Mouse (Mus musculus) CH12.LX (cell line): ENCODE data around the gene Hip1. TPM values are rescaled to one million over a fixed set of nuclear protein-coding genes. Genes with fewer than 3 reads are reported as not detected.

Experiments used
- DNase-seq: peaks from one replicate; pipeline ENCODE4 v3.0.0-alpha.2; 2013; ENCODE audit errors: extremely low read depth
- H3K27ac ChIP-seq: 2 replicates; pipeline ENCODE4 v1.5.1; 2012; ENCODE audit warnings: low read depth, mild to moderate bottlenecking, control low read depth, moderate library complexity; ENCODE audit not compliant: insufficient read depth
- H3K27me3 ChIP-seq: replicated peaks from 2 replicates; pipeline ENCODE3; 2012; ENCODE audit warnings: inconsistent platforms
- H3K36me3 ChIP-seq, 2 experiments: replicated peaks in 1 of 2; 2 replicates each; pipeline versions ENCODE3 to v1.6.1; 2012; ENCODE audit warnings: inconsistent platforms in 1 of 2, low read length in 1 of 2, mild to moderate bottlenecking in 1 of 2, mixed read lengths in 1 of 2, moderate library complexity in 1 of 2; ENCODE audit not compliant: control insufficient read depth in 1 of 2, insufficient read depth in 1 of 2
- H3K4me1 ChIP-seq, 2 experiments: 2 replicates each; pipeline ENCODE4 v1.6.1; 2012; ENCODE audit warnings: inconsistent platforms in 1 of 2, moderate library complexity in 1 of 2; ENCODE audit not compliant: insufficient read depth in 2 of 2, control insufficient read depth in 1 of 2
- H3K4me2 ChIP-seq: 2 replicates; pipeline ENCODE4 v1.6.1; 2012; ENCODE audit warnings: low read depth, mild to moderate bottlenecking, control low read depth; ENCODE audit not compliant: poor library complexity, insufficient read depth, severe bottlenecking
- H3K4me3 ChIP-seq, 3 experiments: fragments of 150-350 bp in 1 of 3; sonication (generic) in 1 of 3; replicated peaks in 1 of 3; 2 replicates each; pipeline versions ENCODE3 to v1.5.1; 2011 to 2012; ENCODE audit warnings: low read depth in 2 of 3, low read length in 2 of 3, mild to moderate bottlenecking in 2 of 3, moderate library complexity in 2 of 3, control low read depth in 1 of 3, improper control_type of control experiment in 1 of 3, inconsistent platforms in 1 of 3, mixed read lengths in 1 of 3; ENCODE audit not compliant: poor library complexity in 1 of 3
- H3K79me2 ChIP-seq: replicated peaks from 2 replicates; pipeline ENCODE4 v1.6.1; 2012; ENCODE audit warnings: mild to moderate bottlenecking, moderate library complexity; ENCODE audit not compliant: control insufficient read depth, poor library complexity, insufficient read depth, severe bottlenecking; ENCODE audit errors: extremely low read depth
- H3K9ac ChIP-seq: 2 replicates; pipeline ENCODE4 v1.6.1; 2012; ENCODE audit warnings: low read depth, mild to moderate bottlenecking, control low read depth, moderate library complexity; ENCODE audit not compliant: insufficient read depth
- H3K9me3 ChIP-seq: replicated peaks from 2 replicates; pipeline ENCODE3; 2012; ENCODE audit warnings: low read length, inconsistent platforms, mixed read lengths
- CTCF ChIP-seq, 2 experiments: IDR thresholded peaks in 1 of 2; conservative IDR thresholded peaks in 1 of 2; 2 replicates each; pipeline ENCODE4 v1.5.1; 2011 to 2012; ENCODE audit warnings: low read depth in 2 of 2, low read length in 2 of 2, improper control_type of control experiment in 1 of 2, inconsistent platforms in 1 of 2, mild to moderate bottlenecking in 1 of 2, moderate library complexity in 1 of 2
- E2F4 ChIP-seq: IDR thresholded peaks from 2 replicates; pipeline ENCODE4 v1.6.1; 2011; ENCODE audit warnings: low read depth, low read length, improper control_type of control experiment; ENCODE audit not compliant: insufficient replicate concordance
- EP300 ChIP-seq: IDR thresholded peaks from 2 replicates; pipeline ENCODE4 v1.6.1; 2011; ENCODE audit warnings: low read length, improper control_type of control experiment
- ETS1 ChIP-seq: conservative IDR thresholded peaks from 2 replicates; pipeline ENCODE4 v1.6.1; 2012; ENCODE audit warnings: low read depth, mild to moderate bottlenecking, inconsistent platforms, low read length, improper control_type of control experiment, moderate library complexity
- GABPA ChIP-seq: IDR thresholded peaks from 2 replicates; pipeline ENCODE4 v1.6.1; 2012; ENCODE audit warnings: low read depth, low read length, improper control_type of control experiment, inconsistent platforms; ENCODE audit not compliant: insufficient replicate concordance
- HCFC1 ChIP-seq: IDR thresholded peaks from 2 replicates; pipeline ENCODE4 v1.6.1; 2012; ENCODE audit warnings: low read depth, mild to moderate bottlenecking, inconsistent platforms, low read length, improper control_type of control experiment
- IRF4 ChIP-seq: IDR thresholded peaks from 2 replicates; pipeline ENCODE4 v1.6.1; 2014; ENCODE audit warnings: low read depth, mild to moderate bottlenecking, inconsistent platforms, low read length, improper control_type of control experiment
- JUN ChIP-seq: IDR thresholded peaks from 2 replicates; pipeline ENCODE4 v1.6.1; 2011; ENCODE audit warnings: low read depth, mild to moderate bottlenecking, low read length, improper control_type of control experiment, moderate library complexity; ENCODE audit not compliant: insufficient read depth
- KAT2A ChIP-seq: IDR thresholded peaks from 2 replicates; pipeline ENCODE4 v1.6.1; 2012; ENCODE audit warnings: low read length, improper control_type of control experiment, inconsistent platforms; ENCODE audit not compliant: insufficient replicate concordance
- MAX ChIP-seq: IDR thresholded peaks from 2 replicates; pipeline ENCODE4 v1.6.1; 2011; ENCODE audit warnings: low read length, improper control_type of control experiment
- MAZ ChIP-seq: IDR thresholded peaks from 2 replicates; pipeline ENCODE4 v1.6.1; 2012; ENCODE audit warnings: low read depth, mild to moderate bottlenecking, inconsistent platforms, low read length, improper control_type of control experiment, moderate library complexity
- MXI1 ChIP-seq: IDR thresholded peaks from 2 replicates; pipeline ENCODE4 v1.6.1; 2011; ENCODE audit warnings: mild to moderate bottlenecking, low read depth, low read length, improper control_type of control experiment
- POLR2A ChIP-seq: IDR thresholded peaks from 2 replicates; pipeline ENCODE4 v1.6.1; 2011; ENCODE audit warnings: low read depth, mild to moderate bottlenecking, improper control_type of control experiment, low read length
- POLR2AphosphoS2 ChIP-seq: IDR thresholded peaks from 2 replicates; pipeline ENCODE4 v1.6.1; 2011; ENCODE audit warnings: low read depth, low read length, improper control_type of control experiment
- TCF12 ChIP-seq: IDR thresholded peaks from 2 replicates; pipeline ENCODE4 v1.6.1; 2014; ENCODE audit warnings: low read depth, mild to moderate bottlenecking, inconsistent platforms, low read length, improper control_type of control experiment
- ZMIZ1 ChIP-seq: IDR thresholded peaks from 2 replicates; pipeline ENCODE4 v1.6.1; 2012; ENCODE audit warnings: low read depth, mild to moderate bottlenecking, inconsistent platforms, low read length, improper control_type of control experiment
- ZNF384 ChIP-seq: IDR thresholded peaks from 2 replicates; pipeline ENCODE4 v1.6.1; 2012; ENCODE audit warnings: low read depth, low read length, improper control_type of control experiment, inconsistent platforms
- dilution Hi-C: fragments of 300-500 bp; cut with MboI; formaldehyde crosslinking; loops from 2 replicates; pipeline ENCODE4 v1.14.3; 2020; ENCODE audit warnings: low sequenced_read_pairs; ENCODE audit not compliant: extremely low pct_unique_long_range_greater_than_20kb, extremely low pct_ligation_motif_present
- in situ Hi-C: fragments of 300-500 bp; cut with MboI; formaldehyde crosslinking; loops from 3 replicates; pipeline ENCODE4 v1.14.3; 2019; ENCODE audit warnings: low sequenced_read_pairs, low pct_ligation_motif_present, low pct_unique_long_range_greater_than_20kb, mixed read lengths
- polyA plus RNA-seq: library from polyadenylated mRNA; unstranded; fragments of >175 nt; gene quantifications from 2 replicates; pipeline ENCODE4 v1.2.1, GENCODE M21; 2012; ENCODE audit warnings: low read depth; ENCODE audit not compliant: insufficient read length
- total RNA-seq, 2 experiments: library from RNA; depleted of rRNA; stranded (reverse); fragments of 300-350 nt in 1 of 2; fragments of >200 nt in 1 of 2; gene quantifications; 2 replicates each; pipeline ENCODE4 v1.2.3; 2012 to 2014

Hip1 gene
- total and polyA plus RNA-seq, 3 experiments = 2.2 to 6.4 (median 3.4) TPM

DNA sequence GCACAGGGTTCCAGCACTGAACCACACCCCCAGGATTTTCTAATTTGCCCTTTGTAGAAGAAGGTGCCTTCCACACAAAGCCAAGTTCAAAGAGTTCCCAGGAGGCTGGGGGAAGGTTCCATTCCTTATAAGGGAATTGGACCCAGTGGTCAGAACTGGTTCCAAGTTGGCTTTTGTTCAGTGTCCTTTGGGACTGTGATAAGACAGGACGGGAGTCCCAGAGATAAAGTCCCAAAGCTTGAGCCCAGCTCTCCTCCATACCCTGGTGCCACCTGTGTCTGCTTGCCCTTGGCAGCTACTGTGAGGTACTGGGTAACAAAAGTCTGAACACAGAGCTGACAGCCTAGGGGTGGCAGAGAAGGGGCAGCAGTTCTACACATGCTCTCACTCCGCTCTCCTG lies 185.1 kb downstream of the Hip1 start:
- dilution Hi-C loops (no loop called here), in situ Hi-C loops (no loop called here)
- Histone ChIP-seq H3K27ac (no peak overlapping the region), H3K36me3 (no peaks in the 10 kb centered on the region), H3K4me2 (no peak overlapping the region), H3K9me3 (peaks cover 4% of the 10 kb centered on the region), H3K4me1 (no peaks in the 10 kb centered on the region), H3K79me2 (no peaks in the 10 kb centered on the region), H3K27me3 (peaks cover 46% of the 10 kb centered on the region), H3K4me3 (no peak overlapping the region), H3K9ac (no peak overlapping the region)
- DNase-seq = no peak
- no peak for TF ChIP-seq MAX
- no peak for TF ChIP-seq EP300
- no peak for TF ChIP-seq POLR2A

DNA sequence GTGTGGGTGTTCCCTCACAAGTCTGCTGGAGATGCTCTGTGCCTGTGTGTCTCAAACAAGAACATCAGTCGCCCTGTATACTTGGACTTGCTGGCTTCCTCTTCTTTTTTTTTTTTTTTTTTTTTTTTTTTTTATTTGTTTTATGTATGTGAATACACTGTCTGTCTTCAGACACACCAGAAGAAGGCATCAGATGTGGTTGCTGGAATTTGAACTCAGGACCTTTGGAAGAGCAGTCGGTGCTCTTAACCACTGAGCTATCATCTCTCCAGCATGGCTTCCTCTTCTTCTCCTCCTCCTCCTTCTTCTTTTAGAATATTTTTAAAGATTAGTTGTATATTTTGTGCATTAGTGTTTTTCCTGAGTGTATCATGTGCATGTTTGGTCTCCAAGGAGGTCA lies 187.4 kb downstream of the Hip1 start:
- no peak overlapping the region for H3K9ac ChIP-seq
- H3K4me2 ChIP-seq = no peak overlapping the region
- TF ChIP-seq JUN = no peak
- no peak for TF ChIP-seq POLR2AphosphoS2
- no peak for TF ChIP-seq MXI1
- no peak for TF ChIP-seq GABPA
- TF ChIP-seq KAT2A = no peak
- TF ChIP-seq MAZ = no peak
- no peak for TF ChIP-seq E2F4
- TF ChIP-seq TCF12 = no peak
- no peak for TF ChIP-seq ETS1
- no peak for TF ChIP-seq POLR2A
- TF ChIP-seq CTCF (conservative IDR thresholded peaks at IDR 0.05 in 1 of 2, IDR thresholded peaks at IDR 0.05 in 1 of 2; ENCODE audit: low read depth in 2 of 2, low read length in 2 of 2) = no peak
- TF ChIP-seq HCFC1 = no peak
- no peak for TF ChIP-seq IRF4
- no peak for TF ChIP-seq ZMIZ1
- TF ChIP-seq ZNF384 = no peak
- TF ChIP-seq, all 38 proteins: peak for 0
- H3K9me3 ChIP-seq = peaks cover 4% of the 10 kb centered on the region
- in situ Hi-C loops (no loop called here), dilution Hi-C loops (no loop called here)
- no peaks in the 10 kb centered on the region for H3K36me3 ChIP-seq
- H3K79me2 ChIP-seq = no peaks in the 10 kb centered on the region
- H3K4me3 ChIP-seq = no peak overlapping the region
- no peaks in the 10 kb centered on the region for H3K4me1 ChIP-seq
- DNase-seq = no peak
- H3K27ac ChIP-seq = no peak overlapping the region
- peaks cover 52% of the 10 kb centered on the region for H3K27me3 ChIP-seq

Other genes starting within 250 kb of the Hip1 start
- not detected in 2 replicates for gene Fkbp6, start 195.1 kb downstream of the Hip1 start, total RNA-seq (2012; rRNA removed)
- gene Fkbp6, start 195.1 kb downstream of the Hip1 start, total RNA-seq (2014; rRNA removed) = not detected in 2 replicates
- not detected in 2 replicates for gene Fkbp6, start 195.1 kb downstream of the Hip1 start, polyA plus RNA-seq
- not detected in 2 replicates for gene Trim50, start 191.8 kb downstream of the Hip1 start, total RNA-seq (2012; rRNA removed)
- not detected in 2 replicates for gene Trim50, start 191.8 kb downstream of the Hip1 start, total RNA-seq (2014; rRNA removed)
- not detected in 2 replicates for gene Trim50, start 191.8 kb downstream of the Hip1 start, polyA plus RNA-seq
- 27.6 and 37.4 TPM in 2 replicates for gene Nsun5, start 175.2 kb downstream of the Hip1 start, total RNA-seq (2012; rRNA removed)
- gene Nsun5, start 175.2 kb downstream of the Hip1 start, total RNA-seq (2014; rRNA removed) = 30.0 and 30.9 TPM in 2 replicates
- gene Nsun5, start 175.2 kb downstream of the Hip1 start, polyA plus RNA-seq = 36.6 and 42.2 TPM in 2 replicates
- gene Pom121, start 150.6 kb downstream of the Hip1 start, total RNA-seq (2012; rRNA removed) = 9.8 and 10.4 TPM in 2 replicates
- gene Pom121, start 150.6 kb downstream of the Hip1 start, total RNA-seq (2014; rRNA removed) = 2.4 and 3.4 TPM in 2 replicates
- gene Pom121, start 150.6 kb downstream of the Hip1 start, polyA plus RNA-seq = 37.5 and 54.0 TPM in 2 replicates
- gene Ccl26, start 18.4 kb upstream of the Hip1 start, total RNA-seq (2012; rRNA removed) = not detected in 2 replicates
- not detected in 2 replicates for gene Ccl26, start 18.4 kb upstream of the Hip1 start, total RNA-seq (2014; rRNA removed)
- gene Ccl26, start 18.4 kb upstream of the Hip1 start, polyA plus RNA-seq = not detected in 2 replicates
- not detected in 2 replicates for gene Ccl24, start 27.9 kb upstream of the Hip1 start, total RNA-seq (2012; rRNA removed)
- not detected in 2 replicates for gene Ccl24, start 27.9 kb upstream of the Hip1 start, total RNA-seq (2014; rRNA removed)
- gene Ccl24, start 27.9 kb upstream of the Hip1 start, polyA plus RNA-seq = not detected in 2 replicates
- gene Rhbdd2, start 87.5 kb upstream of the Hip1 start, total RNA-seq (2012; rRNA removed) = 5.6 and 6.4 TPM in 2 replicates
- 3.3 and 3.7 TPM in 2 replicates for gene Rhbdd2, start 87.5 kb upstream of the Hip1 start, total RNA-seq (2014; rRNA removed)
- 19.8 and 21.3 TPM in 2 replicates for gene Rhbdd2, start 87.5 kb upstream of the Hip1 start, polyA plus RNA-seq
- 40.2 and 41.2 TPM in 2 replicates for gene Por, start 124.9 kb upstream of the Hip1 start, total RNA-seq (2012; rRNA removed)
- 16.3 and 17.3 TPM in 2 replicates for gene Por, start 124.9 kb upstream of the Hip1 start, total RNA-seq (2014; rRNA removed)
- 54.3 and 56.8 TPM in 2 replicates for gene Por, start 124.9 kb upstream of the Hip1 start, polyA plus RNA-seq
- gene Tmem120a, start 199.3 kb upstream of the Hip1 start, total RNA-seq (2012; rRNA removed) = 21.4 and 22.2 TPM in 2 replicates
- 9.1 and 12.0 TPM in 2 replicates for gene Tmem120a, start 199.3 kb upstream of the Hip1 start, total RNA-seq (2014; rRNA removed)
- gene Tmem120a, start 199.3 kb upstream of the Hip1 start, polyA plus RNA-seq = 27.1 and 27.7 TPM in 2 replicates
- not detected in 2 replicates for gene Styxl1, start 233.3 kb upstream of the Hip1 start, total RNA-seq (2012; rRNA removed)
- gene Styxl1, start 233.3 kb upstream of the Hip1 start, total RNA-seq (2014; rRNA removed) = not detected in 2 replicates
- gene Styxl1, start 233.3 kb upstream of the Hip1 start, polyA plus RNA-seq = not detected in 2 replicates
- 152 and 163 TPM in 2 replicates for gene Mdh2, start 233.4 kb upstream of the Hip1 start, total RNA-seq (2012; rRNA removed)
- 119 and 133 TPM in 2 replicates for gene Mdh2, start 233.4 kb upstream of the Hip1 start, total RNA-seq (2014; rRNA removed)
- gene Mdh2, start 233.4 kb upstream of the Hip1 start, polyA plus RNA-seq = 489 and 569 TPM in 2 replicates